Mouse (Mus musculus): ENCODE results near the gene Dock2.

GRCm38 (mm10) chr11:34726699-34727347 lies 56.9 kb downstream of the Dock2 start:
- TF ChIP-seq GATA1 (IDR thresholded peaks at IDR 0.05; ENCODE audit: low read depth, low read length): no peak
- no peak for TF ChIP-seq CTCF (IDR thresholded peaks at IDR 0.05 in 2 of 3, conservative IDR thresholded peaks at IDR 0.05 in 1 of 3; ENCODE audit: control insufficient read depth in 1 of 3, insufficient read depth in 1 of 3, low read depth in 2 of 3, low read length in 3 of 3, poor library complexity in 1 of 3, severe bottlenecking in 1 of 3)
- TF ChIP-seq POLR2A (IDR thresholded peaks at IDR 0.05; ENCODE audit: control insufficient read depth in 1 of 2, insufficient read depth in 1 of 2, low read depth in 1 of 2, low read length in 2 of 2, poor library complexity in 1 of 2): no peak
- no peak for TF ChIP-seq MAX (IDR thresholded peaks at IDR 0.05; ENCODE audit: low read length)

Data from MEL (cell line).